Mouse (Mus musculus): ENCODE measurements around the gene Metap1d.

Gene Metap1d

GRCm38 (mm10) chr2:71545401-71545881 is 92.4 kb downstream of the Metap1d start:
- DNase-seq (ENCODE audit: low spot score) = no peak

GRCm38 (mm10) chr2:71545882-71546639 is 93.0 kb downstream of the Metap1d start:
- DNase-seq (ENCODE audit: low spot score) = no peak

GRCm38 (mm10) chr2:71546640-71547071 is 93.6 kb downstream of the Metap1d start, which contains the start of gene Dlx2:
Gene Dlx2, minus strand, starts transcription at chr2:71546754.
- DNase-seq (ENCODE audit: low spot score) = no peak

GRCm38 (mm10) chr2:71547829-71548228 is 94.8 kb downstream of the Metap1d start:
- DNase-seq (ENCODE audit: low spot score) = no peak

- DNase-seq (ENCODE audit: low spot score) = no peak
These were observed 97.3 kb downstream of the Metap1d start for GRCm38 (mm10) chr2:71550330-71550729.

- no peak for DNase-seq (ENCODE audit: low spot score)
These were observed 98.6 kb downstream of the Metap1d start for GRCm38 (mm10) chr2:71551704-71552103.

DNA sequence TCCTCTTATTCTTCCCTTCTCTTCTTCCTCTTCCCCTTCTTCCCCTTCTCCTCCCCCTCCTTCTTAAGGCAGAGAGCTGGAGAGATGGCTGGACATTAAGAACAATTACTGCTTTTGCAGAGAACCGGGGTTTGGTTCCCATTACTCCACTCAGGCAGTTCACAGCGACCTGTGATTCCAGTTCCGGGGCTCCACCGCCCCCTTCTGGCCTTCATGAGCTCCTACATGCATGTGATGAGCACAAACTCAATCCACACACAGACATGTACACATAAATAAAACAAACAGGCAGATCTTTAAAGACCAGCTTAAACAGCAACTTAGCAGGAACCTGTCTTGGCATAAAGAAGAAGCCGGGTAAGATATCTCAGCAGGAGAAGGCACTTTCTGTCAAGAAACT is 103.0 kb downstream of the Metap1d start:
- DNase-seq (ENCODE audit: low spot score) = no peak

- no peak for DNase-seq (ENCODE audit: low spot score)
These were observed 113.4 kb downstream of the Metap1d start for GRCm38 (mm10) chr2:71566466-71566865.

- no peak for DNase-seq (ENCODE audit: low spot score)
These were observed 120.7 kb downstream of the Metap1d start for GRCm38 (mm10) chr2:71573736-71574135.

All from ovary, postnatal 10 days (tissue).